Mouse (Mus musculus): ENCODE data around the gene Tenm4. TPM values are rescaled to one million over a fixed set of nuclear protein-coding genes. Genes with fewer than 3 reads are reported as not detected.

The Tenm4 gene
- polyA plus RNA-seq, 1 experiment, result 9.8 TPM

DNA sequence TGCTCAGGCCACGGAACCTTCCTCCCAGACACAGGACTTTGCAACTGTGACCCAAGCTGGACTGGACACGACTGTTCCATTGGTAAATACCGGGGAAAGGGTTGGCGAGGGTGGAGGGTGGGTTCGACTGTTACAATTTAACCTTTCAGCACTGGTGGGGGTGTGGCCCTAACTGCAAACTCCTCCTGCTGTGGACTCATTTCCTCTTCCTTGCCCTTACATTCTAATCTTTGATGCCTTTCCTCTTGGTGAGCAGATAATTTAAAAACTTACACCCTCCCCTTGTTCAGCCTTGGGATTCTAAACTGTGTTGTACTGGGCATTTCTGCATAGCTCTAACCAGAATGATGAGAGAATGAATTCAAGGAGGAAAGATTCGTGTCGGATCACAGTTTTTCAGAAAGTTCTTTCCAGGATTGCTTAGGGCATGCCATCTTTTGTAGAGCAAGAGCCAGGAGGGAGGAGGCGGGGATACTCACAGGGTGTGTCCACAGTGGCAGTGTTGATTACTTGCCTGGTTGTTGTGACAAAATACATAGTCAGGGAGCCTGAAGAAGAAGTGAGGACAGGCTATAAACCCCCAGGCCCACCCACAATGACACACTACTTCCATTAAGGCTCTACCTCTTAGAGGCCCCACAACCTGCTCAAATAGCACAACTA, 607.0 kb downstream of the Tenm4 start:
- H3K27ac ChIP-seq (replicated peaks; ENCODE audit: low read depth, low read length), result no peak overlapping the region
- H3K4me3 ChIP-seq (ENCODE audit: insufficient read depth, low read depth, low read length), result no peak overlapping the region
- H3K4me1 ChIP-seq (ENCODE audit: control insufficient read depth, insufficient read depth, insufficient read length, low read length), result no peaks in the 10 kb centered on the region

DNA sequence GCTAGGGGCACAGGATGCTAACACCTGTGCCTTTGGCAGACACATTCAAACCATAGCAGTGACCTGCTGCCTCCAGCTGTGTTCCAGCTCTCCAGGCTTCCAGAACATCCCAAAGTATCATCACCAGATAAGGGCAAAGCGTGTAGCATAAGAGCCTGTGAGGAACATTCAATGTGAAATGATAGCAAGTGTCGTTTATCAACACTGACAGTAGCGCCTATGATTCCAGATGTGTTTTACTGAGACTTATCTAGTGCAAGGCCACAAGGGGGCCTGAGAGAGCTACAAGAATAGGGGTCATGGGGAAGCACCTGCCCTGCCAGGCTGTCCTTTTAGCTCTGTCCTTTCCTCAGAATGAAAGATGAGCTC, 607.5 kb downstream of the Tenm4 start:
- no peaks in the 10 kb centered on the region for H3K4me1 ChIP-seq (ENCODE audit: control insufficient read depth, insufficient read depth, insufficient read length, low read length)
- H3K4me3 ChIP-seq (ENCODE audit: insufficient read depth, low read depth, low read length), result no peak overlapping the region
- no peak overlapping the region for H3K27ac ChIP-seq (replicated peaks; ENCODE audit: low read depth, low read length)

- Histone ChIP-seq H3K27ac (replicated peaks; ENCODE audit: low read depth, low read length) (no peak overlapping the region), H3K4me1 (ENCODE audit: control insufficient read depth, insufficient read depth, insufficient read length, low read length) (no peaks in the 10 kb centered on the region), H3K4me3 (ENCODE audit: insufficient read depth, low read depth, low read length) (no peak overlapping the region)
These were observed 609.5 kb downstream of the Tenm4 start for GRCm38 (mm10) chr7:96780556-96780955.

GRCm38 (mm10) chr7:96781068-96781467, 610.0 kb downstream of the Tenm4 start:
- H3K4me3 ChIP-seq (ENCODE audit: insufficient read depth, low read depth, low read length), result no peak overlapping the region
- no peak overlapping the region for H3K27ac ChIP-seq (replicated peaks; ENCODE audit: low read depth, low read length)
- H3K4me1 ChIP-seq (ENCODE audit: control insufficient read depth, insufficient read depth, insufficient read length, low read length), result no peaks in the 10 kb centered on the region

GRCm38 (mm10) chr7:96782686-96783085, 611.6 kb downstream of the Tenm4 start:
- Histone ChIP-seq H3K4me1 (ENCODE audit: control insufficient read depth, insufficient read depth, insufficient read length, low read length) (no peaks in the 10 kb centered on the region), H3K27ac (replicated peaks; ENCODE audit: low read depth, low read length) (no peak overlapping the region), H3K4me3 (ENCODE audit: insufficient read depth, low read depth, low read length) (no peak overlapping the region)

DNA sequence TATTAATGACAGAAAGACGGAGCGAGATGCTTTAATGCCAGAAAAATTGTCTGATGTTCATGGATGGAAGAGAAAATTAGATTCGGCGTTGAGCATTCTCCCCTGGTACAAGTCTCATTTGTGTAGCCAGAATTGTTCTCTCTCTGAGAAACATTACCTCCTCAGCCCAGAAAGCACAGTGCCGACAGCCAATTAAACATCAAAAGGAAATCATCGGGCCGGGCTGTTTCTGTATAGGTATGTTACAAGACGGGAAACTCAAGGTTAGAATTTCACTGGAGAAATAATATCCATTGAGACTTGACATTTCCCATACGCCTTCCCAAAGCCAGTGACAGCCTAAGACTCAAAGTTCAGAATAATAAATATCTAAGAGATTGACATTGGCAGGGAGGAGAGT, 614.8 kb downstream of the Tenm4 start:
- Histone ChIP-seq H3K4me3 (ENCODE audit: insufficient read depth, low read depth, low read length) (no peak overlapping the region), H3K27ac (replicated peaks; ENCODE audit: low read depth, low read length) (no peak overlapping the region), H3K4me1 (ENCODE audit: control insufficient read depth, insufficient read depth, insufficient read length, low read length) (no peaks in the 10 kb centered on the region)

GRCm38 (mm10) chr7:96786262-96787044, 615.4 kb downstream of the Tenm4 start:
- Histone ChIP-seq H3K4me1 (ENCODE audit: control insufficient read depth, insufficient read depth, insufficient read length, low read length) (no peaks in the 10 kb centered on the region), H3K27ac (replicated peaks; ENCODE audit: low read depth, low read length) (no peak overlapping the region), H3K4me3 (ENCODE audit: insufficient read depth, low read depth, low read length) (no peak overlapping the region)

GRCm38 (mm10) chr7:96788135-96788534, 617.1 kb downstream of the Tenm4 start:
- no peak overlapping the region for H3K4me3 ChIP-seq (ENCODE audit: insufficient read depth, low read depth, low read length)
- no peaks in the 10 kb centered on the region for H3K4me1 ChIP-seq (ENCODE audit: control insufficient read depth, insufficient read depth, insufficient read length, low read length)
- H3K27ac ChIP-seq (replicated peaks; ENCODE audit: low read depth, low read length), result no peak overlapping the region

- Histone ChIP-seq H3K27ac (replicated peaks; ENCODE audit: low read depth, low read length) (no peak overlapping the region), H3K4me3 (ENCODE audit: insufficient read depth, low read depth, low read length) (no peak overlapping the region), H3K4me1 (ENCODE audit: control insufficient read depth, insufficient read depth, insufficient read length, low read length) (no peaks in the 10 kb centered on the region)
These were observed 619.3 kb downstream of the Tenm4 start for GRCm38 (mm10) chr7:96790326-96790725.

DNA sequence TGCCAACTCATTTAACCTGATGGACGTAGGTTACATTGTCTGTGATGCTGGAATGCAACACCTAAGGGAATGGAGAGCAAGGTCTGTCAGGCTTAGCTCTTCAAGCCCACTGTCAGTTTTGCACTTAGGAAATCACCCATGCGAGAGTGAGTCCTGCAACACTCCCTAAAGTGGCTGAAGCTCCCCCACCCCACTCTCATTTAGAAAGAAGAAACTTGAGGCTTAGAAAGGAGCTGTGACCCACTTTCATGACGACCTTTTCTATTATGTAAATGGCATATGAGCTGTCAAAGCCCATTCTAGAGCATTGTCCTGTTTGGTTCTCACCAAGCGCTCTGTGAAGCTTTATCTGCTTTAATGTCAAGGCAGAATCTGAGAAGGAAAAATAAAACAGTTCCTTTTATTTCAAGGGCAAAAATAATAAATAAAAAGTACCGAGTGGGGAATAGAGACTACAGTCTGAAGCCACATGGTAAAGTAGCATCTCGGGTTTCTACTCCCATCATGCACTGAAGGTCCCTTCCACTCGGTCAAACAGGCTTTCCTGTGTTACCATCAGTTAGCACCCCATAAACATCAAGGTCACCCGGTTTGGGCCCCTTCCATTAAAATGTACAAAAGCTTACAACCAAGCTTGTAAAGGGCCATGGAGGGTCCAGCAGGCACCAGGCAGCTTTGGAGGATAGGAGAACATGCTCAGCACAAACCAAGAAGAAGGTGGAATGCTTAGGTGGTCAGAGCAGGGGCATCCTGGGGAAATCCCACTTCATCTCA, 621.6 kb downstream of the Tenm4 start:
- H3K4me1 ChIP-seq (ENCODE audit: control insufficient read depth, insufficient read depth, insufficient read length, low read length), result 0 out of 2 replicates have a peak, but pooled peaks cover 2% of the 10 kb centered on the region
- no peak overlapping the region for H3K27ac ChIP-seq (replicated peaks; ENCODE audit: low read depth, low read length)
- H3K4me3 ChIP-seq (ENCODE audit: insufficient read depth, low read depth, low read length), result no peak overlapping the region

- 0 out of 2 replicates have a peak, but pooled peaks cover 2% of the 10 kb centered on the region for H3K4me1 ChIP-seq (ENCODE audit: control insufficient read depth, insufficient read depth, insufficient read length, low read length)
- no peak overlapping the region for H3K27ac ChIP-seq (replicated peaks; ENCODE audit: low read depth, low read length)
- no peak overlapping the region for H3K4me3 ChIP-seq (ENCODE audit: insufficient read depth, low read depth, low read length)
These were observed 625.1 kb downstream of the Tenm4 start for GRCm38 (mm10) chr7:96796033-96796741.

DNA sequence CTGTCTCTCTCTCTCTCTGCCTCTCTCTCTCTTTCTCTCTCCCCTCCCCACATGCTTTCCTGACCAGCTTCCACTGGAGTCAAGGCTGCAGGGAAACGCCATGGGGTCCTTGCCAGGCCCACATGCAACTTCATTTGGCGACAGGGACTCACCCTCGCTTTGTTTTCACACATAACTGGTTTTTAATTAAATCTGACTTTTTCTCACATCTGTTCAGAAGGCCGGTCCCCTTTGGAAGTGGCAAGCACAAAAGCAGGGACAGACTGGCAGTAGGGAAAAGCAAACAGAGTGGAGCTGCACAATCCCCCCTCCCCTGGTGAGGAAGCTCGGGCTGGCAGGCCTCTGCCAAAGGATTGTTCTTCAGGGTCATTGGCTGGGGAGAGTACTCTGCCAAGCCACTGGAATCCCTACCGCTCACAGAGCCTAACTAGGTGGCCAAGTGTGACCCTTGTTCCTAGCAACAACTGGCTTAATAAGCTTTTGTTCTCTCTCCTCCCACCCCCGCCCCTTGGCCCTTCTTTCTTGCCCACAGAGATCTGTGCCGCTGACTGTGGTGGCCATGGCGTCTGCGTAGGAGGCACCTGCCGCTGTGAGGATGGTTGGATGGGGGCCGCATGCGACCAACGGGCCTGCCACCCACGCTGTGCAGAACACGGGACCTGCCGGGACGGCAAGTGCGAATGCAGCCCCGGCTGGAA, 625.9 kb downstream of the Tenm4 start:
- H3K4me3 ChIP-seq (ENCODE audit: insufficient read depth, low read depth, low read length), result no peak overlapping the region

DNA sequence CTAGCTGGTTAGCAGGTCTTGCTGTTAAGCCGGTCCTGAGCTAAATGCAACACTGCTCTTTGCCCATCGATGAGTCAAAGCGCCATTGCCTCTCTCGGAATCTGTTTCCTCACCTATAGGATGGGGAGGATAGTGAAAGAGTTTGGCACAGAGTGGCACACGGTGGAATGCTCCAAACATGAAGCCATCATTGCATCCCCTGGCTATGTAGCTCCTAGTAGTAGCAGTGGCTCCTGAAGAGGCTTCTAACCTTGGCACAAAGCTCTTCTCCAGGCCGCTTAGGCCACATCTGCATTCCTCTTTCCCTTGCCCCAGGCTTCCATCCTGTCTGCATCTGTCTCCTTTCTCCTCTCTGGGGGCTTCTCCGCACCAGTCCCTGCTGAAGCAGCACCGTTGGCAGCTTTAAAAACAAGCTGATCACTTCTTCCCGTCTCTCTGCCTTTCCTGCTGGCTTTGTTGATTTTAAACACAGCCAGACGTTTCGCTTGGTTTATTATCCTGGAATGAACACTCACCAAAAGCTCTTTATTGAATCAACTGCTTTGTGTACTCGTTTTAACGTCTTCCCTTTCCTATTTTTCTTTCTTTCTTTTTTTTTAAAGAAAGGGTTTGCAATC, 626.8 kb downstream of the Tenm4 start:
- Histone ChIP-seq H3K4me1 (ENCODE audit: control insufficient read depth, insufficient read depth, insufficient read length, low read length) (0 out of 2 replicates have a peak, but pooled peaks cover 2% of the 10 kb centered on the region), H3K4me3 (ENCODE audit: insufficient read depth, low read depth, low read length) (no peak overlapping the region), H3K27ac (replicated peaks; ENCODE audit: low read depth, low read length) (no peak overlapping the region)

More for the DNA sequence above, 625.9 kb downstream of the Tenm4 start:
- Histone ChIP-seq H3K4me1 (ENCODE audit: control insufficient read depth, insufficient read depth, insufficient read length, low read length) (0 out of 2 replicates have a peak, but pooled peaks cover 2% of the 10 kb centered on the region), H3K27ac (replicated peaks; ENCODE audit: low read depth, low read length) (no peak overlapping the region)

DNA sequence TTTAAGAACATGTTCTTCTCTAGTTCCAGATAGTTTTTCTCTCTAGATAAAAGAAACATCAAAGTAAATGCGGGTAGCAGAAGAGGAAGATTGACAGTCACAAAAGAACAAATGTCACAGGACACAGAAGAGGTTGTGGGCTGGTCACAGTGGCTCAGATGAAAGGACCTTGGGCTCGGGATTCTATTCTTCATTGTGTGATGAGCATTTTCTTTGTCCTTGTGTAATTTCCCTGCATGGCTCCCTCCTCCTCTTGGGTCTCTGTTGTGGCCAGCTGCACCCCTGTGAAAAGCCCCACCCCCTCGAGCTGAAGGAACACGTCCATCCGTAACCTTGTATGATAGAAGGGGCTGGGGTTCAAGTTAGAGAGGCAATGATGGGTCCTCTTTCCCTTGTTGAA, 628.8 kb downstream of the Tenm4 start:
- H3K4me1 ChIP-seq (ENCODE audit: control insufficient read depth, insufficient read depth, insufficient read length, low read length), result 0 out of 2 replicates have a peak, but pooled peaks cover 2% of the 10 kb centered on the region

More for the DNA sequence above, 628.8 kb downstream of the Tenm4 start:
- H3K4me3 ChIP-seq (ENCODE audit: insufficient read depth, low read depth, low read length), result no peak overlapping the region
- no peak overlapping the region for H3K27ac ChIP-seq (replicated peaks; ENCODE audit: low read depth, low read length)

Data from brown adipose tissue, adult 24 weeks (tissue).